Mouse (Mus musculus) embryo, embryonic 10 days (tissue): ENCODE measurements around the gene Eya2.
"Not testable (repeated sequence)": the region's sequence is repeated elsewhere in the genome, so short reads cannot be mapped to it uniquely, and the experiment has no call there.

Source experiments
- DNase-seq: peaks from one replicate; pipeline ENCODE4 v3.0.0-alpha.2; 2015; ENCODE audit warnings: low spot score

The Eya2 gene

DNA sequence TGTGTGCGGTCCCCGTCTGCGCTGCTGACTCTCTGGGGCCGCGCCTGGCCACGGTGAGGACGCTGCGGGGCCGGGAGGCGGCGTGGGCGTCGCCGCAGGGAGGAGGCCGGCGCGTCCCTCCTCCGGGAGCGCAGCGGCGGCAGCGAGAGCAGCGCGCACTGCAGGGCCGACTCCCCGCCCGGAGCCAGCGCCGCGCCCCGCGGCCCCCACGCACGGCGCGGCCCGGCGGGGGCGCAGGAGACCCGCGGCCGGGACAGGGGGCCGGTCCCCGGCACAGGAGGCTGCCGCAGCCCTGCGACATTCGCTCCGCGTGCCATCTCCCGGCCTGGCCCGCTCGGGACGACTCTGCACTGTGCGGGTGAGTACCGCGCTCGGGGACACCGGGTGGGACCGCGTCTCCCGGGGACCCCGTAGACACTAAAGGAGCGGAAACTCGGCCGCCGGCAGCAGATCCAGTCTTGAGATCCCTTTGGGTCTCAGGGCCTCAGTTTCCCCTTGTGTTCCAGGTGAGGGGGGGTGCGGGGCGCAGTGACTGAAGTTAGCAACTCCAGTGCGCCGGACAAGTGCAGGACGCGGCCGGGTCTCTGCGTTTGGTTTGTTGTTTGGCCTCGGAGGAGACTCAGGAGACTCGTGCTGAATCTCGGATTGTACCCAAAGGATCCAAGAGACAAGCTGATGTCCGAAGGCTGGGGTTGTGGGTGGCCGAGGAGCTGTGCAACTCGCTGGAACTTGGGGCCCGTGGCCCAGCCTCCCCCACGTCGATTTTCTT lies at the start of gene Eya2:
TSS of gene Eya2 (plus strand) at position 126 of the 769 bp plus-strand sequence.
- DNase-seq: peak; percentile 49

GRCm38 (mm10) chr2:165545687-165546086 lies 49.1 kb upstream of the Eya2 start:
- DNase-seq: no peak

GRCm38 (mm10) chr2:165546341-165546740 lies 48.5 kb upstream of the Eya2 start:
- no peak for DNase-seq

DNA sequence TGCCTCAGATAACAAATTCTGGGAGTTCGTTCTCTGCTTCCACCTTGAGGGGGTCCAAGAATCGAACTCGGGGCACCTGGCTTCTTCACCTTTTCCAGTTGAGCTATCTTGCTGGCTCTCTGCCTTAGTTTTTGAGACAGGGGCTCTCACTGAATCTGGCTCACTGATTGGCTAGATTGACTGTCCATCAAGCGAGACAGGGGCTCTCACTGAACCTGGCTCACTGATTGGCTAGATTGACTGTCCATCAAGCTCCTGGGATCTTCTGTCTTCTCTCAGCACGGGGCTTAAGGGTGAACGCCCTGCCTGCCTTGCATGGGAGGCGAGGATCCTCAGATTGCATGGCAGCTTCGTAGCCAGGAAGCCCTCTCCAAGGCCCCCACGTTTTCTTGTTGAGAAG lies 47.4 kb upstream of the Eya2 start:
- peak; percentile 89 for DNase-seq

- DNase-seq: no peak
These were observed 46.2 kb upstream of the Eya2 start for GRCm38 (mm10) chr2:165548627-165549026.

DNA sequence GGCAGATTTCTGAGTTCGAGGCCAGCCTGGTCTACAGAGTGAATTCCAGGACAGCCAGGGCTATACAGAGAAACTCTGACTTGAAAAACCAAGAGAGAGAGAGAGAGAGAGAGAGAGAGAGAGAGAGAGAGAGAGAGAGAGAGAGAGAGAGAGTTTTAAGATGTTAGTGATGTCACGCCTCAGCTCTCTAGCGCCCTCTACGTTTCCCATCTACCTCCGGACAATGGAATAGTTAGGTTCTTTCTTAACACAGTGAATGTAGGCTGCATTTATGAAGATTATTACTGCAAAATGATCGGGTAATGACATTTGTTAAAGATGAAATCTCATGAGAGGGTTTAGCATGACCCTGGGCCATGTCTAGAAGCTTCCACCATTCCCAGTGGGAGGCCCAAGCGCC lies 44.4 kb upstream of the Eya2 start:
- DNase-seq: not testable (repeated sequence)

GRCm38 (mm10) chr2:165554066-165554465 lies 40.8 kb upstream of the Eya2 start:
- no peak for DNase-seq

- no peak for DNase-seq
These were observed 37.6 kb upstream of the Eya2 start for GRCm38 (mm10) chr2:165557278-165557677.

GRCm38 (mm10) chr2:165558916-165559315 lies 35.9 kb upstream of the Eya2 start:
- no peak for DNase-seq

DNA sequence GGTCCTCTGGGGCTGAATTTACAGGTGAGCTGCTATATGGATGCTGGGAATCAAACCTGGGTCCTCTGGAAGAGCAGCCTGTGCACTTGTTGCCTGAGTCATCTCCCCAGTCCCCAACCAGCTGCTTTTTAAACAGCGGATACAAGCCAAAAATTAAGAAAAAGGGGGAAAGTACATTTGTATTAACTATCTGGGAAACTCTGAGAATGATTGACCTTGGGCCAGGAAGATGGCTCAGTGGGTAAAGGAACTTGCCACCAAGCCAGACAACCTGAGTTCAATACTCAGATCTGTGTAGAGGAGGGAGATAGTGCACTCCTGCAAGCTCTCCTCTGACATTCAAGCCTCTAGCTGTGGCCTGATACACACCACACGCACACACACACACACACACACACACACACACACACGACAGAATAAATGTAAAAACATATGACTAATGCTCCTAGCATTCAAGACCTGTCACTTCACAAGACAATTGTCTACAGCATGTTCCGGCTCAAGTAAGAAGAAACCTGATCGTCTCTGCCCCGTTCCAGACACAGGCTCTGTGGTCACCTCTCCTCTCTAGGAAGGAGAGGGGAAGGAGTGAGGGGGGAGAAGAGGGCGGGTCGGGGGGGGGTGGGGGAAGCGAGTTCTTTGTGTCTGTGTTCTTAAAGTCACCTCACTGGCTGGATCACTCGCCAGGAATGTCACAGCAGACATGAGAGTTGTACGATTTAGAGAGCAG lies 35.2 kb upstream of the Eya2 start:
- no peak for DNase-seq

DNA sequence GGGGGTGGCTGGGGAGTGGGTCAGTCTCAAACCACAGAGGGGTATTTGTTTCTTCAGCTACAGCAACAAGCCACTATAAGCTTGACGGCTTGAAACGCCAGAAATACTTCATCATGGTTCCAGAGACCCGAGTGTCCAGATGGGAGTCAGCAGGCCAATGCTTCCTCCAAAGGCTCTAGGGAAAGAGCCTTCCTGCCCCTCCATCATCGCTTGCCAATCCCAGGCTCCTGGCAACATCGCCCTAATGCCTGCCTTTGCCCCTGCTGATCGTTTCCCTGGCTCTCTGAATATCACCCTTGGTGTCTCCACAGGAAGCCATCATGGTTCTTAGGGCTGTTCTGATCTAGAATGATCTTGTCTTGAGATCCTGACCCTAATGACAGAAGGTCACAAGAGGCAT lies 33.0 kb upstream of the Eya2 start:
- DNase-seq: no peak

DNA sequence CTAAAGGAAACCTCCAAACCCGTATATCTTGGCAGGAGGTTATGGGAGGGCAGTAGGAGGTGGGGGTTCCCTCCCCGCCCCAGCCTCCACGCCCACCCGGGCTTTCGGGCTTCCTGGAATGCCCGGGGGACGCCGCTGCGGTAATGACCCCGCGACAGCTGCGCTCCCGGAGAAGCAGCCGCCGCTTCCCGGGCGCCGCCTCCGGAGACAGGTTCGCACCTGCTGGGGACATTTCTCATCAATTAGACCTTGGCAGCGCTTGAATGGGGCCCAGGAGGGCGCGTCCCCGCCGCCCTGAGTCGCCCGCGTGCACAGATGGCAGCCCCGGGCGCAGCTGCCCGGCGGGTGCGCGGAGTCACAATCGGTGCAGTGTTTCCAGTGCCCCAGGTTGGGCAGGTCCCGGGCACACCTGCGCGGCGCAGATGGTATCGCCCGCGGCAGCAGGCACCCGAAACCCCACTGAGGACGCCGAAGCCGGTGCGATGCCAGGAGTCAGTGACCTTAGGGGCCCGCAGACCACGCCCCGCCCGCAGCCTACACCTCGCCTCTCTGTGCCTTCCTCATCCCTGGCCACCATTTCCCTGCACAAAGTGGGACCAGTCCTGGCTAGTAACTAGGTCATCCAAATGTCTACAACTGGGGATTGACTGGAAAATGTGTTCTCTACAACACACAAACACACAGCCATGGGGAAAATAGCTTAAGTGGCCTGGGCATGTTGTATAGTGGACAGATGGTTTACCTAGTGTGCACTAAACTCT lies 31.4 kb upstream of the Eya2 start:
- DNase-seq: peak; percentile 53

GRCm38 (mm10) chr2:165564101-165564500 lies 30.7 kb upstream of the Eya2 start:
- no peak for DNase-seq

DNA sequence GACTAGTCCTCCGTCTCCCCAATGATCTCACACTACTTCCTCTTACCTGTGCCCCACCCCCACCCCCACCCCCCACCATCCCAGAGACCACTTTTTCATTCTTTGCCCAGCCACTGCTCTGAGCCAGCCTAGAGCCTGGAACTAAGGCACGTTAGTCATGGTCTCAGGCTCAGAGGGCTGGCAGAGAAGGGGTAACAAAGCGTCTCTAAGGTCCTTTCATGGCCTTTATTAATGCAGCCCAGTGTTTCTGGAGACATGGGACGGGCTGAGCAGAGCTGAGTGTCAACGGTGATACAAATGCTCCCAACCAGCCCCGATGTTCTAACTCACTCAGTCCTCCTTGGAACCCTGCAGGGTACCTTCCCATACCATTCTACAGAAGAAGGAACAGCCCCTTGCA lies 30.2 kb upstream of the Eya2 start:
- peak; percentile 58 for DNase-seq

- DNase-seq: no peak
These were observed 27.9 kb upstream of the Eya2 start for GRCm38 (mm10) chr2:165566898-165567297.

GRCm38 (mm10) chr2:165567820-165568219 lies 27.0 kb upstream of the Eya2 start:
- no peak for DNase-seq

GRCm38 (mm10) chr2:165568911-165569310 lies 25.9 kb upstream of the Eya2 start:
- no peak for DNase-seq

- no peak for DNase-seq
These were observed 23.5 kb upstream of the Eya2 start for GRCm38 (mm10) chr2:165571216-165571778.

DNA sequence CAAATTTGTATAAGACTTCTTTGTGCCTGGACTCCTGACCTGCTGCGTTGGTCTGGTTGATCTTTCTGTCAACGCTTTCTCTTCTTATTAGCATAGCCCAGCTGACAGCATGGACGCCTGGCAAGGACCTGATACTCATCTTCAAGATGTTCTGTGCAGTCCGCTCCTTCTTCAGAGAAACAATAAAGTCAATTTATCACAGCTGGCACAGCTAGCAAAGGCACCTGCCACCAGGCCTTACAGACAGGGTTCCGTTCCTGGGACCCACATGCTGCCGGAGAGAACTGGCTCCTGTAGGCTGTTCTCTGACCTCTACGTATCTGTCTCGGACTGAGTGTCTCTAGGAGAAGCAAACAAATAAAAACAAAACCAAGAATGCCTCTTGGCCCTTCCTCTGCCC lies 11.8 kb upstream of the Eya2 start:
- DNase-seq: no peak

DNA sequence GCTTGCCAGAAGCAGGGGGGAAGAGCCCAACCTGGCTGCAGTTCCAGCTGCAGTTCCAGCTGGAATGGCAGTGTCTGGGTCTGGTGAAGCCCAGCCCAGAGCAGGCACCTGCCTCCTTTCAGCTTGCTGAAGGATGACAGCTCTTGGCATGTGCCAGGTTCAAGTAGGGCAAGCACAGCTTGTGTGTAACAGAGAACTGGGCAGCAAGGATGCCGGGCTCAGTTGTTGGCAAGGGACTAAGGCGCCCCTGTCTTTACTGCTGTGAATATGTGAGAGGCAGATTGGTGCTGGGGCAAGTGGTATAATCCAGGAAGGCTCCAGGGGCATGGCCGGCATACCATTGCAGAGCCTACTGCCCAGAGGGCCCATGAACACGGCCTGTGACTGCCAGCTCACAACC lies 11.3 kb upstream of the Eya2 start:
- no peak for DNase-seq

DNA sequence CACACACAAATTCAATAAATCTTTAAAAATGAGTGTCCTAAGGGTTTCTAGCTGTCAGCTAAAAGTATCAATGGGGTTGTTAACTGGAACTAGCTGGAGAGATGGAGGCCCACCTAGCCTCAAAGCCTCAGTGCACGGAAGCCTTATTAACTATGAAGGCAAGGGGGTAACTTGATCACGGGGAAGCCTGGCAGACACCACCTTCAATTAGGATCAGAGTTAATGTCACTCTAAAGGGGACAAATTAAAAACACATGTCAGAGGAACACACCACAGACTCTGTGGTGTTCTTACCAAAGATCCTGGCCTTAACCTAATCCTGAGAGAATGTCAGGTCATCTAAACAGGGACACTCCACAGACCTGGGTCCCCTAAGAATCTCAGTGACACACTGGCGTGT lies 10.3 kb upstream of the Eya2 start:
- DNase-seq: peak; percentile 48

DNA sequence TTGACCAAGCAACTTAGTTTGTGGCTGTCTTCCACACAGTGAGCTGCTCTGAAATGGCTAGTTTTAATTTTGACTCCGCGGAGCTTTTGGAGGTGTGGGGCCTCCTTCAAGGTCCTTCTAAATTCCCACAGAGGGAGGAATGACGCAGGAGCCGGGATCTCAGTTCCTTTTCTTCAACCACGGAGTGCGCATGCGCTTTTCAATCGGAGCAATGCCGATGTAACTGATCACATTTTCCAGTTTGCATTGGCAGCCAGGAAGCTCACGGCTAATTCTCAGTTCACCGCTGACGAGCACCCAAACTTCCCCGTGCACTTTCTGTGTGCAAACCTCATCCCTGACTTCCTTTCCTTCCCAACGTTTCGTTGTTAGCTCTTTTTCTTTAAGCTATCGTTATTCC lies 4.1 kb upstream of the Eya2 start:
- no peak for DNase-seq

GRCm38 (mm10) chr2:165593763-165594162 lies 1.1 kb upstream of the Eya2 start:
- no peak for DNase-seq
